Mouse (Mus musculus) T-helper 17 cell (primary cell): Measurements from ENCODE around the gene Aire.

Source experiments
- in situ Hi-C, 2 experiments: fragments of 300-600 bp; cut with MboI, MseI; formaldehyde crosslinking; loops; 1 replicate in 1 of 2; 2 replicates in 1 of 2; pipeline ENCODE4 v1.15.1; 2025; ENCODE audit warnings: high pct_unique_total_duplicates in 2 of 2

Aire gene

GRCm38 (mm10) chr10:78043406-78043836 lies at the start of gene Aire:
Aire (minus strand) TSS chr10:78043610.
- in situ Hi-C loops: no loop called here

DNA sequence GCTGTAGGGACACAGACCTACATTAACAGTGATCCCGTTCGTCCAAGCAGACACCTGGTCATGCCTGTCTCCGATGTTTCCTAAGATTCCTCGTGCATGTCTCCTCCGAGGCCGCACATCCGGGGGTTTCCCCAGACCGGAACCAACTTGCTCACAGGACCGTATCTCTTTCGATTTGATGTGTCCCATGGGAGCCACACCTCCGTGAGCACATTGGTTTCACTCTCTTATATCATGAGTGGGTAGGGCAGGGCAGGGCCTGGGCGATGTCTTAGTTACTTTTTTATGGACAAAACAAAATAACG lies 49.3 kb upstream of the Aire start:
- in situ Hi-C loops: no loop called here

DNA sequence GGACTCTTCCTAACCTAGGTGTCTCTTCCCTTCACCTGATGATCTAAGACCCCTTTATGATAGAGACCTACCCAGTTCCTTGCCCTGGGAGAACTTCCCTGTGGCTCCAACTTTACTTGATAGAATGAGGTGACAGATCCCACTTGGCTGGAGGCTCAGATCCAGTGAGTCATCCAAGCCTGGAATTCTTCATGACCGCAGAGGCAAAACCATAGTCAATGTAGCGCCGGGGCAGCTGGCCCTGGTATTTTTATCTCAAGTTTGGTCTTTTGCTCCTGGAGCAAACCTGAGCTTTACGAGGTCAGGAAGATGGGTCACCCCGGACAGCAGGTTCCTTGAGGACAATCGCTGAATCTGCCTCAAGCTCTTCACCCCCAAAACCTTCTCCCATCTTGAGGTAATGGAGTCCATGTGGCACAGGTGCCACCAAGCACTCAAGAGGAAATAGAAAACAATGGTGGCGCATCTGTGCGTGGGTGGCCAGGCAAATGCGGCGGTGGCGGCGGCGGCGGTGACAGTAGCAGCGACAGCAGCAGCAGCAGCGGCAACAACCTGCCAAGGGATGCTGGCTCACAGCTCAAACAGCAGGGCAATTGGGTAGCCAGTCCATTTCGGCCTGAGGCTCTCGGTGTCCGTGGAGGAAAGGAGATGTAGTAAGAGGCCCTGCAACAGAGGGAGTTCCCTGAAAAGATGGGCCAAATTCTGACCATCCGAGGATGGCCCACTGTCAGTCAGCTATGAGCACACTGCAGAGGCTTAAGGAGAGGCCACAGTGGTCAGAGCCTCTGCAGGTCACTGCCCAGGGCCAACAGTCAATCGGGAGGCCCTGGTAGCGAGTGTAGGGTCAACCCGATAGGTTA lies 48.7 kb upstream of the Aire start:
- in situ Hi-C loops: no loop called here

DNA sequence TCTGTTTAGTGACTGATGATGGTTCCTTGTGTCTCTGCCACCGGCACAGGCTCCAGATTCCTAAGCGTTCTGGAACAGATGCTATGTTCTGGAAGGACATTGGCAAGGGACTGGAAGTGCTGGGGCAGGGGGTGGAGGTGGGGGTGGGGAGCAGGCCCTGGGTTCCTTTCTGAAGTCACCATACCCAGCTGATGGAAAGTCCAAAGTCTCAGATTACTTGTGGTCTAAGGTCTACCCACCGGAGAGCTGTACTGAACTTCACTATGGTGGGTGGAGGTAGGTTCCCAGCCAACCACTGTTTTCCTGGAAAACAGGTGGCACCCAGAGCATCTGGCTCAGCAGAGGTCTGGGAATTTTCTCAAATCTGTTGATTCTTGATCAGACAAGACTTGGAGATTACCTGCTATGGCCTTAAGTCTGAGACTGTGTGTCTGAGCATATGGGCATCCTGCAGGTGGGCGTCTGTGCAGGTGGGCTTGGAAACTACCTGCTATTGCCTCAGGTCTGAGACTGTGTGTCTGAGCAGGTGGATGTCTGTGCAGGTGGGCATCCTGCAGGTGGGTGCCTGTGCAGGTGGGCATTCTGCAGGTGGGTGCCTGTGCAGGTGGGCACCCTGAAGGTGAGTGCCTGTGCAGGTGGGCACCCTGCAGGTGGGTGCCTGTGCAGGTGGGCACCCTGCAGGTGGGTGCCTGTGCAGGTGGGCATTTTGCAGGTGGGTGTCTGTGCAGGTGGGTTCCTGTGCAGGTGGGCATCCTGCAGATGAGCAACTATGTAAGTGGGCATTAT lies 47.5 kb upstream of the Aire start:
- in situ Hi-C loops: no loop called here

- in situ Hi-C loops: no loop called here
Measured at GRCm38 (mm10) chr10:78090246-78090645, 46.8 kb upstream of the Aire start.

DNA sequence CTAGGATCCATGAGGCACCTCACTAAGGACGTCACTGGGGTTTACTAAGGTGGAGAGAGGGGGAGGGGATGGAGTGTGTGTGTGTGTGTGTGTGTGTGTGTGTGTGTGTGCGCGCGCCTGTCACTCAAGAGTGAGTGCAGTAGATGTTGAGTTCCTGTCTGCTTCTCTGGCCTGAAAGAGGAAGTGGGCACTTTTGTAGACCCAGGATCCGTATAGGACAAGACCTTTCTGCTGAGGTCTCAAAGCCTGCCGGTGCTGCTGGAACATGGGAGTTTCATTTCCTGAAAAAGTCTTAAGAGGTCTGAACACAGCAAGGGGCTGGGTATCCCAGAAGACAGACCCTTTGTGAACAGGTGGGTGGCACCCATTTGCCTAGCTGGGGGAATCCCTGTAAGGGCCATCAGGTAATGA lies 43.7 kb upstream of the Aire start:
- in situ Hi-C loops: no loop called here

DNA sequence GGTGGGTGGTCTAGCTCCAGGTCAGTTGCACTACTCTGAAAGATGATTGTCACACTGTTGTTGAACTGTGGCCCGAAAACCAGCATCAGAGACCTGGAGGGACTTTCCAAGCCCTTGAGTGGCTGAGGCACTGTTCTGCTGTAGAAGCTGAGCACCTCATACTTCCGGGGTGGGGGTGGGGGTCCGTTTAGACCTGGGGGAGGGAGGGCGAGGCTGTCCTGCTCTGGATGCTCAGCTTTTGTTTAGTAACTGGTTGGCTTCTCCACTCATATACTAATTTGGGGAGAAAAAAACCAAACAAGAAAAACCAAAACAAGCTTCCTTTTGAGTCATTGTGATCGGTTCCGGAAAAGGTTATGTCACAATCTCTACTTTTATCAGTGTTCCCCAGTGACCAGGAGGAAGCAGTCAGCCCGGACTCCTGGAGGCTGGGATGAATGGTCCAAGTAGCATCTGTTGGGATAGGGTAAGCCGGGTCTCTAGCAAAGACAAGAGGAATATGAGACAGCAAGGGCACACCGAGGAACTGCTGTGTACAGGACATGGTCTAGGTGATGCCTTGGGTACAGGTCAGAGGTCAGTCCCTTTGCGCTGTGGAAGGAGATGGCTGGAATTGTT lies 43.1 kb upstream of the Aire start:
- in situ Hi-C loops: no loop called here

DNA sequence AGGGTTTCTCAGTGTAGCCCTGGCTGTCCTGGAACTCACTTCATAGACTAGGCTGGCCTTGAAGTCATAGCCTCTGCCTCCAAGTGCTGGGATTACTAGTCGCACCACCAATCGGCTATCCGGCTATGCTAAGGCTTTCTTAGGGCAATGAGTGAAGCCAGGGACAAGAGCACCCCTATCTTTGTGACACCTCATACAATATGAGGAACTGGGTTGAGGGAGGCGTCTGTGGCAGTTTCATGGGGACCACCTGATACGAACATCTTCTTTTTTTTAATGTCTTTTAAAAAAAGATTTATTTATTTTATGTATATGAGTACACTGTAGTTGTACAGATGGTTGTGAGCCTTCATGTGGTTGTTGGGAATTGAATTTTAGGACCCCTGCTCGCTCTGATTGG lies 42.3 kb upstream of the Aire start:
- in situ Hi-C loops: no loop called here

GRCm38 (mm10) chr10:78084073-78084472 lies 40.7 kb upstream of the Aire start:
- in situ Hi-C loops: no loop called here

- in situ Hi-C loops: no loop called here
Measured at GRCm38 (mm10) chr10:78079955-78080591, 36.7 kb upstream of the Aire start.

GRCm38 (mm10) chr10:78078276-78078675 lies 34.9 kb upstream of the Aire start:
- in situ Hi-C loops: no loop called here

- in situ Hi-C loops: no loop called here
Measured at GRCm38 (mm10) chr10:78077862-78078261, 34.5 kb upstream of the Aire start.

- in situ Hi-C loops: no loop called here
Measured at GRCm38 (mm10) chr10:78074977-78075376, 31.6 kb upstream of the Aire start.

DNA sequence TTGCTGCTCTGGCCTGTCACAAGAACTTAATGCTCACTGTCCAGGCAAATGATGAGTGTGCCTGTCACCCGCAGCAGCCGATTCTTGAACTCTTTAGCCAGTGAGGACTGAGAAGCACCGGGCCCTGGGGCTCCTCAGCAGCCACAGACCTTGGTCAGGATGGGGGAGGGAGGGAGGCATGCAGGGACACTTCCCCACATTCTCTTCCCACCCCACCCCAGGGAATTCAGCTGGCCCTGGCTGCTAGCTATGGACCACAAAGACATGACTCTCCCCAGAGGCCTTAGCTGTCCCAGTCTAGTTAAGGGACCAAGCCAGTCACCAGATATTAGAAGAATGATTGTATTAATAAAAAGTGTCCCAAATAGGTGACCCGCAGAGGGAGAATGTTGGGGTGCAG lies 30.7 kb upstream of the Aire start:
- in situ Hi-C loops: no loop called here

DNA sequence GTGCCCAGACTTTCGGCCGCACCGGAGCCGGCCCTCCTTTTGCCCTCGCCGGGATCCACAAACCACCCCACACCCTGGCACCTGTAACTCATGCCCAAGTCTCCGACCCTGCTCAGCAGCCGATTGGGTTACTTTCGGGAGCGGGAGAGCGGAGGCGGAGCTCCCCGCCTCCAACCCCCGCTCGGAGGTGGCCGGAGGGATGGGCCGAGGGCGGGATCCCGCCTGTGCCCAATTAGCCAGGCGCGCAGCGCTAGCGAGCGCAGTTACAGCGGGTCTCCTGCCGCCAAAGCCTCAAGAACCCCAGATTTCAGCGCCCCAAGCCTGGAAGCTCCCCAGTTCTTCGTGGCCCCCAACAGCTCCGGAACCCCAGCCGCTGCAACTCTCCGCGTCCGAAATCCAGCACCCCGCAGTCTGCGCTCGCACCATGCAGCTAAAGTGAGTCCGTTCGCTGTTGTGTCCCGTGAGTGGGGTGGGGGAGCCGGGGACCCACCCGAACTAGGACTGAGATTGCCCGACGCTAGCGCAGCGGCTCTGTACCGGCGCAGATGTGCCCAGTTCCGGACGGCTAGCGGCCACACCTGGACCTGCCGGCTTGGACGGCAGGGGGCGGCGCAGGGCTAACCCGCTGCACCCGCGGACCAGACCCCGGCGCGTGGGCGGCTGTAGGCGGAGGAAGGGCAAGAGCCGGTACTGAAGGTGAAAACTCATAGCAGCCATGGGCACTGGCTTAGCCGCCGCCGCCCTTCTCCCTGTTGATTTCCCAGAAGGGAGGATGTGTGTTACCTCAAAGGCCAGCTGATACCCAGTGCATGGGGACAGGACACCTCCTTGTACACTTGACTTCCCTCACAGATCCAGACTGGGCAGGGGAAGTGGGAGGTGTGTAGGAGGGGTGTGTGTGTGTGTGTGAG lies 25.9 kb upstream of the Aire start, which contains the start of gene Icosl:
Icosl (plus strand) TSS at position 202 of the 911 bp plus-strand sequence.
- in situ Hi-C loops: no loop called here

- in situ Hi-C loops: no loop called here
Measured at GRCm38 (mm10) chr10:78068541-78068940, 25.1 kb upstream of the Aire start.

GRCm38 (mm10) chr10:78067226-78067625 lies 23.8 kb upstream of the Aire start:
- in situ Hi-C loops: no loop called here

GRCm38 (mm10) chr10:78063122-78063521 lies 19.7 kb upstream of the Aire start:
- in situ Hi-C loops: no loop called here

DNA sequence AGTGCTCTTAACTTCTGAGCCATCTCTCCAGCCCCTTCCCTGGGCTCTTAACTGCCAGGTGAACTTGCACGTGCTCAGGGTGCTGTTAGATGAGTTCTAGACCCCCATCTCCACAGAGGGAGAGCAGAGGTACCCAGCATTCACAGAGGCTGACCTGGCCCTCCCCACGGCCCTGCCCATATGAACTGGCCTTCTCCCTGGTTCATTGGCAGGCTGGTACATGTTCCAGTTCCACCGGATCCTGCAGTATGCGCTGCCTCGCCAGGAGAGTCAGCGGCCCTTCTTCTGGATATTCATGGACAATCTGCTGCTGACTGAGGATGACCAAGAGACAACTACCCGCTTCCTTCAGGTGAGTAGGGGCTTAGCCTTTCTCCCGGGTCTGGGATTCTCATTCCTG lies 13.6 kb upstream of the Aire start:
- in situ Hi-C loops: no loop called here

DNA sequence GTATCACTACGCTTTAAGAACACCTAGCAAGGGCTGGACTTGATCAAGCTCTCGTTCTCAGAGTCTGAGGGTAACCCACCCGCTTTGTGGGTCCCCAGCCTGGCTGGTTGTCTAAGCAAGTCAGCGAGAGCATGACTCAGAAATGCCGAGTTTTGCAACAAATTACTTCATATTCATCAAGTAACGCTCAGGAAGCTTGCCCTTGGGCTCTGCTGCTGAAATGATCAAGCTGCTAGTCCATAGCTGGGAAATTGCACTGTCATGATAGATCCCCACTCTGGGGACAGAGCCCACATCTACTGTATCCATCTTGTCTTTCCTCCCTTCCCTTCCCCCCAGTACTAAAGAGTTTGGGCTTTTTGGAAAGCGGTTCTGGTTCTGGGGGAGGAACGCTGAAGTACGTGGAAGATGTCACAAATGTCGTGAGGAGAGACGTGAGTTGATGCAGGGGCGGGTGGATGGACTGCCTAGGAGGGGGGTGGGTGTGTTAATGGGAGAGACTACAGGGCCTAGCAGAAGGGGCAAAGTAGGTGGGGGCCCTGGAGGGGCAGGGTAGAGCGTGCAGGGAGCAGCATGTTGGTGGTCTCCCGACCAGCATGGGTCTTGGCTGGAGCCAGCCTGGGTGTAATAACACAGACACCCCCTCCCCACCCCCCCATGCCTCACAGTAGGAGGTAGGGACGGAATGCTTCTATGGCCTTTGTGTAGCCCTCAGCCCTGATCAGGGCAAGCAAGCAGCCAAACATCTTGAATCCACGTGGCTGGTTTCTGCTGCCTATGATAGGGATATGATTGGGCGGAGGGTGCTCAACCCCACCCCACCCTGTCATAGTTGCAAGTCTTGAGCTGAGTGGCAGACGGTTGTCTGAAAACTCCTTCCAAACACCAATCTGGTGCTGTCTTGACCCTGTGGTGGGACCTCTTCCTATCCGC lies 11.5 kb upstream of the Aire start:
- in situ Hi-C loops: no loop called here
